Mouse (Mus musculus) lung, embryonic 14.5 days (tissue): ENCODE measurements at regions not wholly inside any gene's neighbourhood (a gene's known extent, or its start where the extent isn't known, plus 50 kb on each side); places are given as distances from the start of the nearest gene placed in this dataset.

Experiments used
- ATAC-seq: fragments of 200-750 bp; cut with Nextera tagmentation; 2 replicates; pipeline ENCODE4 v1.8.0; 2017; ENCODE audit warnings: mild to moderate bottlenecking, moderate TSS enrichment, moderate library complexity; ENCODE audit not compliant: insufficient read depth
- DNase-seq: peaks from one replicate; pipeline ENCODE4 v3.0.0-alpha.2; 2015
- H3K27ac ChIP-seq: fragments of 300-500 bp; sonication (generic); 2 replicates; pipeline ENCODE4 v1.5.1; 2014; ENCODE audit warnings: low read depth, mild to moderate bottlenecking, moderate library complexity
- H3K27me3 ChIP-seq: fragments of 300-500 bp; sonication (generic); 2 replicates; pipeline ENCODE4 v1.6.1; 2014; ENCODE audit warnings: low read length, control low read depth; ENCODE audit not compliant: insufficient read depth
- H3K36me3 ChIP-seq: fragments of 300-500 bp; sonication (generic); 2 replicates; pipeline ENCODE4 v1.6.1; 2014; ENCODE audit warnings: control low read depth; ENCODE audit not compliant: insufficient read depth
- H3K4me1 ChIP-seq: fragments of 300-500 bp; sonication (generic); 2 replicates; pipeline ENCODE4 v1.6.1; 2014; ENCODE audit warnings: antibody characterized with exemption, control low read depth; ENCODE audit not compliant: insufficient read depth
- H3K4me2 ChIP-seq: fragments of 300-500 bp; sonication (generic); 2 replicates; pipeline ENCODE4 v1.6.1; 2014; ENCODE audit warnings: mild to moderate bottlenecking
- H3K4me3 ChIP-seq: fragments of 300-500 bp; sonication (generic); 2 replicates; pipeline ENCODE4 v1.5.1; 2014; ENCODE audit warnings: low read depth, low read length
- H3K9ac ChIP-seq: fragments of 300-500 bp; sonication (generic); 2 replicates; pipeline ENCODE4 v1.6.1; 2014
- H3K9me3 ChIP-seq: fragments of 300-500 bp; sonication (generic); 2 replicates; pipeline ENCODE4 v1.6.1; 2016; ENCODE audit warnings: low read depth, low read length, control low read depth
- CTCF ChIP-seq: IDR thresholded peaks from 2 replicates; pipeline ENCODE4 v1.5.1; 2016; ENCODE audit warnings: antibody characterized with exemption, low read depth
- WGBS: fragments of 180-500 bp; shearing (Covaris S2); extraction: QIAGEN DNeasy Blood & Tissue Kit; methylation state at CpG from one replicate; pipeline ENCODE4 v1.1.7; 2014; 5-methylcytosine and 5-hydroxymethylcytosine counted together

GRCm38 (mm10) chr2:128444599-128445011 is 146.4 kb upstream of the Spdye4c start:
- no peaks in the 10 kb centered on the region for H3K27me3 ChIP-seq
- no peak overlapping the region for H3K9ac ChIP-seq
- no peak overlapping the region for H3K4me3 ChIP-seq
- peak; percentile 48; the same call in 1 of the 2 replicates for ATAC-seq
- TF ChIP-seq CTCF, result no peak
- H3K27ac ChIP-seq, result no peak overlapping the region
- 65% methylated on average over 7 of the region's 7 CpGs for WGBS
- H3K9me3 ChIP-seq, result no peaks in the 10 kb centered on the region
- no peak overlapping the region for H3K4me2 ChIP-seq
- H3K4me1 ChIP-seq, result 0 out of 2 replicates have a peak, but pooled peaks cover 5% of the 10 kb centered on the region
- no peaks in the 10 kb centered on the region for H3K36me3 ChIP-seq
- peak; percentile 49 for DNase-seq

- no peak for TF ChIP-seq CTCF
Measured at GRCm38 (mm10) chr2:128445443-128445842, 145.6 kb upstream of the Spdye4c start.

GRCm38 (mm10) chr2:128449294-128449693 is 141.7 kb upstream of the Spdye4c start:
- Histone ChIP-seq H3K27me3 (no peaks in the 10 kb centered on the region), H3K36me3 (no peaks in the 10 kb centered on the region), H3K4me1 (0 out of 2 replicates have a peak, but pooled peaks cover 5% of the 10 kb centered on the region), H3K9ac (no peak overlapping the region), H3K9me3 (no peaks in the 10 kb centered on the region), H3K27ac (no peak overlapping the region), H3K4me3 (no peak overlapping the region), H3K4me2 (no peak overlapping the region)
- no peak for DNase-seq
- 63% methylated on average over 3 of the region's 3 CpGs for WGBS
- ATAC-seq, result no peak
- TF ChIP-seq CTCF, result no peak

More at GRCm38 (mm10) chr2:128445443-128445842, 145.6 kb upstream of the Spdye4c start:
- Histone ChIP-seq H3K36me3 (no peaks in the 10 kb centered on the region), H3K9ac (no peak overlapping the region), H3K27ac (no peak overlapping the region), H3K4me3 (no peak overlapping the region), H3K9me3 (no peaks in the 10 kb centered on the region), H3K4me1 (0 out of 2 replicates have a peak, but pooled peaks cover 5% of the 10 kb centered on the region), H3K4me2 (no peak overlapping the region), H3K27me3 (no peaks in the 10 kb centered on the region)
- ATAC-seq (no peak), DNase-seq (no peak)
- 87% methylated on average over 5 of the region's 5 CpGs for WGBS

- H3K4me2 ChIP-seq, result no peak overlapping the region
- no peak overlapping the region for H3K9ac ChIP-seq
- no peak for DNase-seq
- H3K27ac ChIP-seq, result no peak overlapping the region
- 90% methylated on average over 4 of the region's 4 CpGs for WGBS
- no peak overlapping the region for H3K4me3 ChIP-seq
- no peak for TF ChIP-seq CTCF
- no peaks in the 10 kb centered on the region for H3K27me3 ChIP-seq
- H3K4me1 ChIP-seq, result no peaks in the 10 kb centered on the region
- no peaks in the 10 kb centered on the region for H3K36me3 ChIP-seq
- H3K9me3 ChIP-seq, result no peaks in the 10 kb centered on the region
- ATAC-seq, result no peak
Measured at GRCm38 (mm10) chr2:128450045-128450444, 141.0 kb upstream of the Spdye4c start.

GRCm38 (mm10) chr2:128451554-128452239 is 139.3 kb upstream of the Spdye4c start:
- Histone ChIP-seq H3K4me3 (no peak overlapping the region), H3K9me3 (no peaks in the 10 kb centered on the region), H3K27me3 (no peaks in the 10 kb centered on the region), H3K4me1 (no peaks in the 10 kb centered on the region), H3K36me3 (no peaks in the 10 kb centered on the region), H3K9ac (no peak overlapping the region), H3K4me2 (no peak overlapping the region), H3K27ac (no peak overlapping the region)
- 66% methylated on average over 5 of the region's 5 CpGs for WGBS
- no peak for TF ChIP-seq CTCF
- DNase-seq (no peak), ATAC-seq (no peak)

GRCm38 (mm10) chr2:128452582-128452981 is 138.4 kb upstream of the Spdye4c start:
- Histone ChIP-seq H3K9me3 (no peaks in the 10 kb centered on the region), H3K4me1 (no peaks in the 10 kb centered on the region), H3K27ac (no peak overlapping the region), H3K27me3 (no peaks in the 10 kb centered on the region), H3K9ac (no peak overlapping the region), H3K36me3 (no peaks in the 10 kb centered on the region), H3K4me2 (no peak overlapping the region), H3K4me3 (no peak overlapping the region)
- WGBS, result 93% methylated on average over 1 of the region's 1 CpGs
- DNase-seq (no peak), ATAC-seq (no peak)
- TF ChIP-seq CTCF, result no peak

GRCm38 (mm10) chr2:128454509-128454908 is 136.5 kb upstream of the Spdye4c start:
- H3K4me3 ChIP-seq, result no peak overlapping the region
- H3K9me3 ChIP-seq, result no peaks in the 10 kb centered on the region
- H3K4me2 ChIP-seq, result no peak overlapping the region
- no peak for ATAC-seq
- no peaks in the 10 kb centered on the region for H3K27me3 ChIP-seq
- no peak for DNase-seq
- H3K9ac ChIP-seq, result no peak overlapping the region
- WGBS, result 88% methylated on average over 13 of the region's 13 CpGs
- H3K27ac ChIP-seq, result no peak overlapping the region
- H3K4me1 ChIP-seq, result no peaks in the 10 kb centered on the region
- H3K36me3 ChIP-seq, result no peaks in the 10 kb centered on the region
- no peak for TF ChIP-seq CTCF
